13 mouse cellular contexts compared by ENCODE assay signal in genomic region chr10:68043973-68044372, GRCm38 (mm10).
DNase-seq lines count a peak whose midpoint lies in the region; ATAC-seq lines count a peak whose summit lies in the region.
"Had no signal": no experiment of that assay in that cellular context is flagged by ENCODE, and none has a peak within 500 bp of the region (broad histone marks: within the 10 kb centered on the region; RNA-seq: fewer than 3 reads in every experiment).

No protein-coding gene starts in this region.

- H3K27ac ChIP-seq in embryonic facial prominence, embryonic 14.5 days (replicated peaks; ENCODE audit: low read depth, low read length), result no peak overlapping the region

- H3K9ac ChIP-seq in embryonic facial prominence, embryonic 14.5 days (ENCODE audit: low read depth, low read length), result no peak overlapping the region

- 0 out of 2 replicates have a peak, but pooled peaks cover 6% of the 10 kb centered on the region for H3K36me3 ChIP-seq in embryonic facial prominence, embryonic 14.5 days (ENCODE audit: control insufficient read depth, insufficient read depth, low read length)

- H3K4me1 ChIP-seq in embryonic facial prominence, embryonic 14.5 days (ENCODE audit: control insufficient read depth, insufficient read depth, low read length), result no peaks in the 10 kb centered on the region

- peak; percentile 23 to 31 for DNase-seq in kidney, postnatal 4 days
- no peak for DNase-seq in kidney, postnatal 14 days
- DNase-seq in urinary bladder, postnatal 14 days (ENCODE audit: low spot score), result peak; percentile 22
- no peak for DNase-seq in urinary bladder, postnatal 10 days (ENCODE audit: low spot score)
- peak; percentile 33 for DNase-seq in embryonic facial prominence, embryonic 14.5 days (ENCODE audit: low spot score)
- no peak for DNase-seq in cerebellum, adult 18-20 months
- no peak for DNase-seq in left cerebral cortex, adult 9 months (ENCODE audit: low spot score in 2 of 2)
- DNase-seq: adrenal gland, adult 2 months; cerebellum, adult 8-10 months; gastrocnemius, postnatal 36 days; kidney, adult 8-10 months; layer of hippocampus, postnatal 36 days had no signal

- no peak overlapping the region for H3K4me2 ChIP-seq in embryonic facial prominence, embryonic 14.5 days (ENCODE audit: low read depth, low read length)

- no peaks in the 10 kb centered on the region for H3K27me3 ChIP-seq in embryonic facial prominence, embryonic 14.5 days (replicated peaks; ENCODE audit: control insufficient read depth, insufficient read depth, low read length)

- WGBS in embryonic facial prominence, embryonic 14.5 days, result 45% methylated on average over 6 of the region's 6 CpGs

- no peaks in the 10 kb centered on the region for H3K9me3 ChIP-seq in embryonic facial prominence, embryonic 14.5 days (ENCODE audit: control insufficient read depth, low read length)

- H3K4me3 ChIP-seq in embryonic facial prominence, embryonic 14.5 days (ENCODE audit: low read depth, low read length), result no peak overlapping the region

- ATAC-seq in embryonic facial prominence, embryonic 14.5 days (ENCODE audit: low read depth), result 0 out of 2 replicates have a peak, but pooled peaks have one; percentile 41
- ATAC-seq: CD4-positive, CD25-positive, alpha-beta regulatory T cell, adult 4 months had no signal

Comparison
In these comparisons a context has a peak if more than half of its experiments do, and no peak if none do; other contexts are left out.
1. DNase-seq: peak in kidney, postnatal 4 days (2 of 2), urinary bladder, postnatal 14 days (single experiment) and embryonic facial prominence, embryonic 14.5 days (single experiment); none in kidney, postnatal 14 days (single experiment), urinary bladder, postnatal 10 days (single experiment), cerebellum, adult 18-20 months (0 of 2) and left cerebral cortex, adult 9 months (0 of 2).